Mouse (Mus musculus) lung, embryonic 16.5 days (tissue): ENCODE measurements at regions not wholly inside any gene's neighbourhood (a gene's known extent, or its start where the extent isn't known, plus 50 kb on each side); places are given as distances from the start of the nearest gene placed in this dataset.

ENCODE experiments used
- ATAC-seq: fragments of 200-750 bp; cut with Nextera tagmentation; 2 replicates; pipeline ENCODE4 v1.8.0; 2017; ENCODE audit warnings: low read depth, mild to moderate bottlenecking, moderate library complexity
- H3K27ac ChIP-seq: fragments of 300-500 bp; sonication (generic); 2 replicates; pipeline ENCODE4 v1.5.1; 2014; ENCODE audit warnings: mild to moderate bottlenecking, control low read depth, low read length
- H3K27me3 ChIP-seq: fragments of 300-500 bp; sonication (generic); 2 replicates; pipeline ENCODE4 v1.6.1; 2014; ENCODE audit warnings: low read depth, low read length, mixed read lengths; ENCODE audit not compliant: control insufficient read depth, insufficient read depth
- H3K36me3 ChIP-seq: fragments of 300-500 bp; sonication (generic); 2 replicates; pipeline ENCODE4 v1.6.1; 2014; ENCODE audit warnings: low read length; ENCODE audit not compliant: control insufficient read depth, insufficient read depth
- H3K4me1 ChIP-seq: fragments of 300-500 bp; sonication (generic); replicated peaks from 2 replicates; pipeline ENCODE4 v1.6.1; 2014; ENCODE audit warnings: low read length, mixed read lengths; ENCODE audit not compliant: control insufficient read depth, insufficient read depth
- H3K4me2 ChIP-seq: fragments of 300-500 bp; sonication (generic); 2 replicates; pipeline ENCODE4 v1.6.1; 2014; ENCODE audit warnings: low read depth, low read length, control low read depth
- H3K4me3 ChIP-seq: fragments of 300-500 bp; sonication (generic); 2 replicates; pipeline ENCODE4 v1.5.1; 2014; ENCODE audit warnings: mild to moderate bottlenecking, low read length, control low read depth
- H3K9ac ChIP-seq: fragments of 300-500 bp; sonication (generic); 2 replicates; pipeline ENCODE4 v1.6.1; 2014; ENCODE audit warnings: low read length, control low read depth
- H3K9me3 ChIP-seq: fragments of 300-500 bp; sonication (generic); 2 replicates; pipeline ENCODE4 v1.6.1; 2016; ENCODE audit warnings: low read length; ENCODE audit not compliant: control insufficient read depth
- WGBS: fragments of 180-500 bp; shearing (Covaris S2); extraction: QIAGEN DNeasy Blood & Tissue Kit; methylation state at CpG from one replicate; pipeline ENCODE4 v1.1.7; 2014; 5-methylcytosine and 5-hydroxymethylcytosine counted together

GRCm38 (mm10) chr5:75799627-75800026, 178.6 kb downstream of the Kdr start:
- no peak overlapping the region for H3K4me3 ChIP-seq
- no peaks in the 10 kb centered on the region for H3K36me3 ChIP-seq
- no peak overlapping the region for H3K4me2 ChIP-seq
- WGBS = 76% methylated on average over 4 of the region's 4 CpGs
- no peak overlapping the region for H3K27ac ChIP-seq
- no peak overlapping the region for H3K9ac ChIP-seq
- ATAC-seq = no peak
- no peaks in the 10 kb centered on the region for H3K9me3 ChIP-seq
- no peaks in the 10 kb centered on the region for H3K27me3 ChIP-seq
- H3K4me1 ChIP-seq = no peaks in the 10 kb centered on the region

- H3K27ac ChIP-seq = no peak overlapping the region
- no peak overlapping the region for H3K4me2 ChIP-seq
- no peak for ATAC-seq
- H3K4me1 ChIP-seq = no peaks in the 10 kb centered on the region
- H3K36me3 ChIP-seq = no peaks in the 10 kb centered on the region
- no peak overlapping the region for H3K4me3 ChIP-seq
- no peak overlapping the region for H3K9ac ChIP-seq
- H3K9me3 ChIP-seq = no peaks in the 10 kb centered on the region
- H3K27me3 ChIP-seq = no peaks in the 10 kb centered on the region
Observed at GRCm38 (mm10) chr5:75793184-75793583, 185.1 kb downstream of the Kdr start.

- H3K4me2 ChIP-seq = no peak overlapping the region
- H3K27ac ChIP-seq = no peak overlapping the region
- no peak overlapping the region for H3K4me3 ChIP-seq
- ATAC-seq = no peak
- H3K36me3 ChIP-seq = no peaks in the 10 kb centered on the region
- no peak overlapping the region for H3K9ac ChIP-seq
- 83% methylated on average over 8 of the region's 8 CpGs for WGBS
- no peaks in the 10 kb centered on the region for H3K27me3 ChIP-seq
- no peaks in the 10 kb centered on the region for H3K9me3 ChIP-seq
- no peaks in the 10 kb centered on the region for H3K4me1 ChIP-seq
Observed at GRCm38 (mm10) chr5:75791738-75792137, 186.5 kb downstream of the Kdr start.

- Histone ChIP-seq H3K27ac (no peak overlapping the region), H3K27me3 (no peaks in the 10 kb centered on the region), H3K4me3 (no peak overlapping the region), H3K9me3 (no peaks in the 10 kb centered on the region), H3K4me1 (no peaks in the 10 kb centered on the region), H3K36me3 (no peaks in the 10 kb centered on the region), H3K9ac (no peak overlapping the region), H3K4me2 (no peak overlapping the region)
- 68% methylated on average over 3 of the region's 3 CpGs for WGBS
- ATAC-seq = no peak
Observed at GRCm38 (mm10) chr5:75788087-75788486, 190.2 kb downstream of the Kdr start.

- no peak overlapping the region for H3K27ac ChIP-seq
- H3K9me3 ChIP-seq = no peaks in the 10 kb centered on the region
- 82% methylated on average over 3 of the region's 3 CpGs for WGBS
- ATAC-seq = no peak
- no peak overlapping the region for H3K9ac ChIP-seq
- no peak overlapping the region for H3K4me3 ChIP-seq
- H3K4me1 ChIP-seq = no peaks in the 10 kb centered on the region
- no peak overlapping the region for H3K4me2 ChIP-seq
- no peaks in the 10 kb centered on the region for H3K27me3 ChIP-seq
- H3K36me3 ChIP-seq = no peaks in the 10 kb centered on the region
Observed at GRCm38 (mm10) chr5:75786196-75786595, 192.1 kb downstream of the Kdr start.

GRCm38 (mm10) chr5:75784998-75785593, 193.2 kb downstream of the Kdr start:
- ATAC-seq = peak; percentile 93
- no peaks in the 10 kb centered on the region for H3K9me3 ChIP-seq
- no peaks in the 10 kb centered on the region for H3K4me1 ChIP-seq
- H3K4me3 ChIP-seq = no peak overlapping the region
- no peaks in the 10 kb centered on the region for H3K36me3 ChIP-seq
- H3K4me2 ChIP-seq = no peak overlapping the region
- no peaks in the 10 kb centered on the region for H3K27me3 ChIP-seq
- no peak overlapping the region for H3K9ac ChIP-seq
- no peak overlapping the region for H3K27ac ChIP-seq
- 50% methylated on average over 8 of the region's 8 CpGs for WGBS

- Histone ChIP-seq H3K4me2 (no peak overlapping the region), H3K27me3 (no peaks in the 10 kb centered on the region), H3K9ac (no peak overlapping the region), H3K27ac (no peak overlapping the region), H3K4me3 (no peak overlapping the region), H3K36me3 (no peaks in the 10 kb centered on the region), H3K9me3 (no peaks in the 10 kb centered on the region), H3K4me1 (no peaks in the 10 kb centered on the region)
- ATAC-seq = no peak
- WGBS = 88% methylated on average over 5 of the region's 5 CpGs
Observed at GRCm38 (mm10) chr5:75770592-75770991, 195.9 kb downstream of the Kit start.

- Histone ChIP-seq H3K9me3 (no peaks in the 10 kb centered on the region), H3K27ac (no peak overlapping the region), H3K9ac (no peak overlapping the region), H3K4me1 (no peaks in the 10 kb centered on the region), H3K36me3 (no peaks in the 10 kb centered on the region), H3K4me3 (no peak overlapping the region), H3K27me3 (no peaks in the 10 kb centered on the region), H3K4me2 (no peak overlapping the region)
- WGBS = 63% methylated on average over 1 of the region's 1 CpGs
- ATAC-seq = no peak
Observed at GRCm38 (mm10) chr5:75767213-75767612, 192.5 kb downstream of the Kit start.

GRCm38 (mm10) chr5:75762374-75762773, 187.7 kb downstream of the Kit start:
- H3K4me2 ChIP-seq = no peak overlapping the region
- no peaks in the 10 kb centered on the region for H3K4me1 ChIP-seq
- ATAC-seq = no peak
- no peaks in the 10 kb centered on the region for H3K36me3 ChIP-seq
- WGBS = 57% methylated on average over 6 of the region's 6 CpGs
- H3K9ac ChIP-seq = no peak overlapping the region
- no peaks in the 10 kb centered on the region for H3K27me3 ChIP-seq
- no peak overlapping the region for H3K4me3 ChIP-seq
- H3K27ac ChIP-seq = 0 out of 2 replicates have a peak overlapping the region, but pooled peaks have one; percentile 21
- H3K9me3 ChIP-seq = no peaks in the 10 kb centered on the region
